Mouse (Mus musculus) CH12.LX (cell line): ENCODE data around the gene Ndufb4.

Source experiments
- BHLHE40 ChIP-seq: IDR thresholded peaks from 2 replicates; pipeline ENCODE4 v1.6.1; 2011; ENCODE audit warnings: mild to moderate bottlenecking, low read depth, low read length, improper control_type of control experiment
- CHD1 ChIP-seq: IDR thresholded peaks from 2 replicates; pipeline ENCODE4 v1.6.1; 2012; ENCODE audit warnings: low read depth, low read length, improper control_type of control experiment, inconsistent platforms
- CHD2 ChIP-seq: IDR thresholded peaks from 2 replicates; pipeline ENCODE4 v1.6.1; 2011; ENCODE audit warnings: low read length, improper control_type of control experiment
- CTCF ChIP-seq, 2 experiments: IDR thresholded peaks in 1 of 2; conservative IDR thresholded peaks in 1 of 2; 2 replicates each; pipeline ENCODE4 v1.5.1; 2011 to 2012; ENCODE audit warnings: low read depth in 2 of 2, low read length in 2 of 2, improper control_type of control experiment in 1 of 2, inconsistent platforms in 1 of 2, mild to moderate bottlenecking in 1 of 2, moderate library complexity in 1 of 2
- EP300 ChIP-seq: IDR thresholded peaks from 2 replicates; pipeline ENCODE4 v1.6.1; 2011; ENCODE audit warnings: low read length, improper control_type of control experiment
- JUND ChIP-seq: conservative IDR thresholded peaks from 2 replicates; pipeline ENCODE4 v1.6.1; 2011; ENCODE audit warnings: low read depth, low read length, improper control_type of control experiment
- MAFK ChIP-seq: IDR thresholded peaks from 2 replicates; pipeline ENCODE4 v1.6.1; 2011; ENCODE audit warnings: low read length, improper control_type of control experiment; ENCODE audit not compliant: insufficient replicate concordance
- MAZ ChIP-seq: IDR thresholded peaks from 2 replicates; pipeline ENCODE4 v1.6.1; 2012; ENCODE audit warnings: low read depth, mild to moderate bottlenecking, inconsistent platforms, low read length, improper control_type of control experiment, moderate library complexity
- PAX5 ChIP-seq: IDR thresholded peaks from 2 replicates; pipeline ENCODE4 v1.6.1; 2012; ENCODE audit warnings: low read length, inconsistent platforms, mixed read lengths
- POLR2A ChIP-seq: IDR thresholded peaks from 2 replicates; pipeline ENCODE4 v1.6.1; 2011; ENCODE audit warnings: low read depth, mild to moderate bottlenecking, improper control_type of control experiment, low read length
- SMC3 ChIP-seq: IDR thresholded peaks from 2 replicates; pipeline ENCODE4 v1.6.1; 2011; ENCODE audit warnings: low read depth, low read length, improper control_type of control experiment
- TCF12 ChIP-seq: IDR thresholded peaks from 2 replicates; pipeline ENCODE4 v1.6.1; 2014; ENCODE audit warnings: low read depth, mild to moderate bottlenecking, inconsistent platforms, low read length, improper control_type of control experiment
- ZC3H11A ChIP-seq: IDR thresholded peaks from 2 replicates; pipeline ENCODE4 v1.6.1; 2012; ENCODE audit warnings: low read depth, mild to moderate bottlenecking, inconsistent platforms, low read length, improper control_type of control experiment
- ZMIZ1 ChIP-seq: IDR thresholded peaks from 2 replicates; pipeline ENCODE4 v1.6.1; 2012; ENCODE audit warnings: low read depth, mild to moderate bottlenecking, inconsistent platforms, low read length, improper control_type of control experiment

GRCm38 (mm10) chr16:37617695-37618094 lies 36.6 kb downstream of the Ndufb4 start:
- TF ChIP-seq CTCF (conservative IDR thresholded peaks at IDR 0.05 in 1 of 2, IDR thresholded peaks at IDR 0.05 in 1 of 2; ENCODE audit: low read depth in 2 of 2, low read length in 2 of 2) (no peak), MAZ (no peak), CHD2 (no peak), POLR2A (no peak), ZC3H11A (no peak), CHD1 (no peak), MAFK (no peak), BHLHE40 (no peak), EP300 (no peak), SMC3 (no peak), ZMIZ1 (no peak), TCF12 (no peak), PAX5 (no peak), JUND (no peak)
